Mouse (Mus musculus): ENCODE measurements around the gene Hhipl1. TPM values are rescaled to one million over a fixed set of nuclear protein-coding genes. Genes with fewer than 3 reads are reported as not detected.
A peak's percentile ranks its signal among the peaks of the same experiment; 100 is the strongest.

Hhipl1 gene
- polyA plus RNA-seq, 1 experiment, result 0.42 TPM

- H3K36me3 ChIP-seq (ENCODE audit: control insufficient read depth, insufficient read depth, low read length), result no peaks in the 10 kb centered on the region
- 0 out of 2 replicates have a peak overlapping the region, but pooled peaks have one; percentile 10 for H3K27ac ChIP-seq (ENCODE audit: insufficient read depth, low read depth, low read length)
- no peaks in the 10 kb centered on the region for H3K27me3 ChIP-seq (replicated peaks; ENCODE audit: control insufficient read depth, insufficient read depth, low read length)
- H3K4me3 ChIP-seq (ENCODE audit: insufficient read depth, low read depth, low read length), result peak overlapping the region; percentile 65
- DNase-seq, result no peak
- WGBS, result 26% methylated on average over 21 of the region's 21 CpGs
- peaks cover 25% of the 10 kb centered on the region for H3K4me1 ChIP-seq (ENCODE audit: control insufficient read depth, insufficient read depth, low read length)
- TF ChIP-seq POLR2A (IDR thresholded peaks at IDR 0.05; ENCODE audit: low read depth, low read length), result no peak
- TF ChIP-seq CTCF (conservative IDR thresholded peaks at IDR 0.05; ENCODE audit: insufficient read depth, insufficient read length, low read depth, low read length), result no peak
Observed at GRCm38 (mm10) chr12:108273466-108274312, 32.4 kb upstream of the Hhipl1 start.

GRCm38 (mm10) chr12:108274313-108274595, 31.8 kb upstream of the Hhipl1 start:
- H3K4me1 ChIP-seq (ENCODE audit: control insufficient read depth, insufficient read depth, low read length), result peaks cover 25% of the 10 kb centered on the region
- H3K4me3 ChIP-seq (ENCODE audit: insufficient read depth, low read depth, low read length), result peak overlapping the region; percentile 65
- WGBS, result 2% methylated on average over 35 of the region's 35 CpGs
- H3K36me3 ChIP-seq (ENCODE audit: control insufficient read depth, insufficient read depth, low read length), result no peaks in the 10 kb centered on the region
- H3K27me3 ChIP-seq (replicated peaks; ENCODE audit: control insufficient read depth, insufficient read depth, low read length), result no peaks in the 10 kb centered on the region
- no peak overlapping the region for H3K27ac ChIP-seq (ENCODE audit: insufficient read depth, low read depth, low read length)
- TF ChIP-seq CTCF (conservative IDR thresholded peaks at IDR 0.05; ENCODE audit: insufficient read depth, insufficient read length, low read depth, low read length), result no peak
- TF ChIP-seq POLR2A (IDR thresholded peaks at IDR 0.05; ENCODE audit: low read depth, low read length), result no peak
- DNase-seq, result no peak

DNA sequence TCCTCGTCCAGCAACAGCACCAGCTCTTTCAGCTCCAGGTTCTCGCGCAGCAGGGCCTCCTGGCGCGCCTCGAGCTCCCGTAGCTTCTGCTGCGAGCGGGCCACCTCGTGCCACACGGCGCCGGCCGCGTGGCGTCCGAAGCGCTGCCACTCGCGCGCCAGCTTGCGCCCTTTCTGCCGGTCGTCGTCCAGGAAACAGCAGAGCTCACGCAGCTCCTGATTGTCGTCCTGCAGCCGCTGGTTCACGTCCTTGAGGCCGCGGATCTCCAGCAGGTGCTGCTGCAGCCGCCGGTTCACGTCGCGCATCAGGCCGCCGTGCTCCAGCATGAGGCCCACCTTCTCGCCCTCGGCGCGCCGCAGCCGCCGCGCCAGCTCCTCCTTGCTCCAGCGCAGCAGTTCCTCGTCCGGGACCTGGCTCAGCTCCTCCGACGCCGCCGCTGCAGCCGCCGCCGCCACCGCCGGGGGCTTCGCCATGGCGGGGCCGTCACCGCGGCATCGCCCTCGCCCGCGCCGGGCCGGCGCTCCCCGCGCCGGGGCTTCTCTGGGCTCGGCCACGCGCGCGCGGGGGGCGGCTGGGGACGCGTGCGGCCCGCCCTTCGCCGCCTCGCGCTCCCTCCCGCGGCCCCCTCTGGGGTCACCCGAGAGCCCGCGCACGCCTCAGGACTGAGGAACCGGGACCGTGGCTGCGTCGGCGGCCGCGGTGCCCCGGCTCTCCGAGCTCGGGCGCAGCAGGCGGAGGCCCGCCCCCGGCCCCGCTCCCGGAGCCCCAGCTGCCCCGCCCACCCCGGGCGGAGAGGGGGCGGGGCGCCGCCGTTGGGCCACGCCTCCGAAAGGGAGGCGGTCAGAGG, 31.2 kb upstream of the Hhipl1 start, which contains the start of gene Ccdc85c:
TSS of gene Ccdc85c (minus strand) at position 765 of the 847 bp plus-strand sequence.
- no peaks in the 10 kb centered on the region for H3K27me3 ChIP-seq (replicated peaks; ENCODE audit: control insufficient read depth, insufficient read depth, low read length)
- peaks cover 21% of the 10 kb centered on the region for H3K4me1 ChIP-seq (ENCODE audit: control insufficient read depth, insufficient read depth, low read length)
- no peaks in the 10 kb centered on the region for H3K36me3 ChIP-seq (ENCODE audit: control insufficient read depth, insufficient read depth, low read length)
- no peak within 1 kb of the TSS for H3K27ac ChIP-seq (ENCODE audit: insufficient read depth, low read depth, low read length)
- WGBS, result under 1% methylated on average over 116 of the region's 120 CpGs
- DNase-seq, result peak; percentile 52
- TF ChIP-seq CTCF (conservative IDR thresholded peaks at IDR 0.05; ENCODE audit: insufficient read depth, insufficient read length, low read depth, low read length) (no peak), POLR2A (IDR thresholded peaks at IDR 0.05; ENCODE audit: low read depth, low read length) (no peak)
- peak within 1 kb of the TSS; percentile 70 for H3K4me3 ChIP-seq (ENCODE audit: insufficient read depth, low read depth, low read length)

DNA sequence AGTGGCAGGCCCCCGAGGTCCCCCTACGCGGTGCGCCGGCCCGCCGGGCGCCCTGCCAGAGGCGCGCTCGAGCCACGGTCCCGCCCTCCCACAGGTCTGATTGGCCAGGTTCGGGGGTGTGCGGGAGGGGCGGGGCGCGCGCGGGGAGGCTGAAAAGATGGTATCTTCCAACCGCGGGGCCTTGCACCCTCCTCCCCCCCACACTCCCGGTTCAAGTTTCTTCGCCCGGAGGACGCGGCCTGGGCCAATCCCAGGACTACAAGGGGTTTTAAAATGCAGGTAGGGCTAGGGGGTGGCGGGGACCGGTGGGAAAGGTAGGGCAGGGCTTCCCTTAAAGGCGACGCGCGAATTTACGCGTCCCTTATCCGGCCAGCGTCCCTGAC, 30.6 kb upstream of the Hhipl1 start:
- H3K36me3 ChIP-seq (ENCODE audit: control insufficient read depth, insufficient read depth, low read length), result no peaks in the 10 kb centered on the region
- no peak for TF ChIP-seq CTCF (conservative IDR thresholded peaks at IDR 0.05; ENCODE audit: insufficient read depth, insufficient read length, low read depth, low read length)
- TF ChIP-seq POLR2A (IDR thresholded peaks at IDR 0.05; ENCODE audit: low read depth, low read length), result peak; percentile 10
- H3K27ac ChIP-seq (ENCODE audit: insufficient read depth, low read depth, low read length), result no peak overlapping the region
- DNase-seq, result peak; percentile 99
- peak overlapping the region; percentile 70 for H3K4me3 ChIP-seq (ENCODE audit: insufficient read depth, low read depth, low read length)
- under 1% methylated on average over 36 of the region's 37 CpGs for WGBS
- no peaks in the 10 kb centered on the region for H3K27me3 ChIP-seq (replicated peaks; ENCODE audit: control insufficient read depth, insufficient read depth, low read length)
- H3K4me1 ChIP-seq (ENCODE audit: control insufficient read depth, insufficient read depth, low read length), result peaks cover 19% of the 10 kb centered on the region

GRCm38 (mm10) chr12:108275920-108276822, 29.9 kb upstream of the Hhipl1 start:
- under 1% methylated on average over 47 of the region's 47 CpGs for WGBS
- DNase-seq, result peak; percentile 61
- H3K4me1 ChIP-seq (ENCODE audit: control insufficient read depth, insufficient read depth, low read length), result peaks cover 15% of the 10 kb centered on the region
- TF ChIP-seq CTCF (conservative IDR thresholded peaks at IDR 0.05; ENCODE audit: insufficient read depth, insufficient read length, low read depth, low read length), result no peak
- no peak for TF ChIP-seq POLR2A (IDR thresholded peaks at IDR 0.05; ENCODE audit: low read depth, low read length)
- H3K4me3 ChIP-seq (ENCODE audit: insufficient read depth, low read depth, low read length), result peak overlapping the region; percentile 70
- H3K36me3 ChIP-seq (ENCODE audit: control insufficient read depth, insufficient read depth, low read length), result no peaks in the 10 kb centered on the region
- H3K27ac ChIP-seq (ENCODE audit: insufficient read depth, low read depth, low read length), result no peak overlapping the region
- H3K27me3 ChIP-seq (replicated peaks; ENCODE audit: control insufficient read depth, insufficient read depth, low read length), result no peaks in the 10 kb centered on the region

GRCm38 (mm10) chr12:108277341-108277841, 28.7 kb upstream of the Hhipl1 start:
- H3K27me3 ChIP-seq (replicated peaks; ENCODE audit: control insufficient read depth, insufficient read depth, low read length), result no peaks in the 10 kb centered on the region
- WGBS, result 37% methylated on average over 12 of the region's 12 CpGs
- H3K27ac ChIP-seq (ENCODE audit: insufficient read depth, low read depth, low read length), result no peak overlapping the region
- H3K4me1 ChIP-seq (ENCODE audit: control insufficient read depth, insufficient read depth, low read length), result peaks cover 12% of the 10 kb centered on the region
- no peak overlapping the region for H3K4me3 ChIP-seq (ENCODE audit: insufficient read depth, low read depth, low read length)
- H3K36me3 ChIP-seq (ENCODE audit: control insufficient read depth, insufficient read depth, low read length), result no peaks in the 10 kb centered on the region
- no peak for DNase-seq
- TF ChIP-seq POLR2A (IDR thresholded peaks at IDR 0.05; ENCODE audit: low read depth, low read length) (no peak), CTCF (conservative IDR thresholded peaks at IDR 0.05; ENCODE audit: insufficient read depth, insufficient read length, low read depth, low read length) (no peak)

Measured in kidney, adult 2 months (tissue).